Mouse (Mus musculus) cerebellum, adult 2 months (tissue): Measurements from ENCODE around the gene Ptbp3.

Experiments used
- CTCF ChIP-seq: fragments of 200-500 bp; IDR thresholded peaks from 2 replicates; pipeline ENCODE4 v1.5.1; 2011; ENCODE audit warnings: low read depth, mild to moderate bottlenecking, control low read depth, low read length, moderate library complexity, borderline replicate concordance; ENCODE audit not compliant: insufficient read depth
- POLR2A ChIP-seq: fragments of 200-500 bp; IDR thresholded peaks from 2 replicates; pipeline ENCODE4 v1.6.1; 2011; ENCODE audit warnings: low read length, control low read depth, borderline replicate concordance; ENCODE audit not compliant: insufficient read depth

DNA sequence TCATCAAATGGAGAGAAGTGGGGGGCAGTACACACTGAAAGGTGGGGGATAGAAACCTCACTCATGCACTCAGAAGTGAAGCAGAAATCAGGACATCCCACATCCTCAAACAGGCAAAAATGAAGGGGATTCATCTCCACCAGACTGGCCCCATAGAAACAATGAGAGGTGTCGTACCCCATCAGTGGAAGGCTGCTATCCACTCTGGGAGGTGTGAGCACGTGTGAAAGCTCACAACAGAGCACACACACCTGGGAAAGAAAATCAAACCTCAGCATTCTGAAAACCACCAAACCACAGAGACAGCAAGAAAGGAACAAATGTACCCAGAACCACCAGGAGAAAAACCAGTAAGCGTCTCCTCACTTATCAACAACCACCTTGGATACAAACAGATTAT, 15.0 kb upstream of the Ptbp3 start:
- no peak for TF ChIP-seq CTCF
- TF ChIP-seq POLR2A = no peak
